In genomic region chr11:16751457-16751982, GRCm38 (mm10) we compare ENCODE assay signal across 8 mouse cellular contexts. TPM values are rescaled to one million over a fixed set of nuclear protein-coding genes. Genes with fewer than 3 reads are reported as not detected.
DNase-seq lines count a peak whose midpoint lies in the region; ATAC-seq and TF ChIP-seq lines count a peak whose summit lies in the region.

No protein-coding gene starts in this region.

- intact Hi-C loops in left cerebral cortex, adult 2 months (cut with DNase I) = loop anchor here (5.0 to 10.0 kb wide), 3 partner anchors 61 to 217 kb away; no protein-coding TSS in a partner anchor
- intact Hi-C loops in left cerebral cortex, postnatal 14 days (cut with DNase I) = loop anchor here (10.0 kb wide), 1 partner anchor 217 kb away; no protein-coding TSS in a partner anchor

- no peak; the same call in 1 of the 2 replicates for ATAC-seq in forebrain, embryonic 15.5 days (replicated peaks)
- ATAC-seq in liver, embryonic 14.5 days (ENCODE audit: insufficient read depth) = no peak
- no peak for ATAC-seq in neural tube, embryonic 14.5 days (ENCODE audit: low read depth)

- no peak for DNase-seq in left cerebral cortex, adult 2 months (ENCODE audit: extremely low spot score in 1 of 2, low spot score in 2 of 2)
- DNase-seq in left cerebral cortex, postnatal 14 days (ENCODE audit: low spot score in 2 of 2) = no peak
- DNase-seq in liver, embryonic 14.5 days (ENCODE audit: low read depth in 3 of 3, low spot score in 3 of 3) = no peak
- no peak for DNase-seq in urinary bladder, postnatal 14 days (ENCODE audit: low spot score)
- DNase-seq in gastrocnemius, postnatal 10 days = no peak
- no peak for DNase-seq in spleen, postnatal 14 days (ENCODE audit: low spot score in 2 of 2)

- 41% methylated on average over 7 of the region's 7 CpGs for WGBS in forebrain, embryonic 15.5 days
- 27% methylated on average over 7 of the region's 7 CpGs for WGBS in liver, embryonic 14.5 days (ENCODE audit: insufficient replicate concordance)
- 42% methylated on average over 7 of the region's 7 CpGs for WGBS in neural tube, embryonic 14.5 days

- peak overlapping the region; percentile 99 for H3K4me2 ChIP-seq in forebrain, embryonic 15.5 days (replicated peaks)
- peak overlapping the region; percentile 54 for H3K4me2 ChIP-seq in liver, embryonic 14.5 days (ENCODE audit: low read depth)
- peak overlapping the region; percentile 99 for H3K4me2 ChIP-seq in neural tube, embryonic 14.5 days (ENCODE audit: low read depth, low read length)

- H3K9ac ChIP-seq in forebrain, embryonic 15.5 days (replicated peaks) = peak overlapping the region; percentile 45; the same call in 1 of the 2 replicates
- no peak overlapping the region for H3K9ac ChIP-seq in liver, embryonic 14.5 days (replicated peaks)
- H3K9ac ChIP-seq in neural tube, embryonic 14.5 days (replicated peaks; ENCODE audit: low read depth, low read length) = no peak overlapping the region

- no peaks in the 10 kb centered on the region for H3K36me3 ChIP-seq in forebrain, embryonic 15.5 days
- H3K36me3 ChIP-seq in liver, embryonic 14.5 days (replicated peaks; ENCODE audit: control insufficient read depth, insufficient read depth, low read depth) = no peaks in the 10 kb centered on the region
- H3K36me3 ChIP-seq in neural tube, embryonic 14.5 days (ENCODE audit: control insufficient read depth, insufficient read depth, low read length) = no peaks in the 10 kb centered on the region

- no peak overlapping the region for H3K27ac ChIP-seq in left cerebral cortex, adult 2 months
- H3K27ac ChIP-seq in forebrain, embryonic 15.5 days (replicated peaks) = no peak overlapping the region
- H3K27ac ChIP-seq in liver, embryonic 14.5 days = no peak overlapping the region
- H3K27ac ChIP-seq in neural tube, embryonic 14.5 days (ENCODE audit: low read depth, low read length) = no peak overlapping the region

- no peak for TF ChIP-seq EP300 in liver, embryonic 14.5 days (IDR thresholded peaks at IDR 0.05; ENCODE audit: low read depth)

- H3K4me3 ChIP-seq in left cerebral cortex, adult 2 months = peak overlapping the region; percentile 54
- peak overlapping the region; percentile 59 for H3K4me3 ChIP-seq in forebrain, embryonic 15.5 days
- no peak overlapping the region for H3K4me3 ChIP-seq in liver, embryonic 14.5 days (ENCODE audit: insufficient read depth in 1 of 2, low read depth in 2 of 2, low read length in 2 of 2)
- peak overlapping the region; percentile 36 for H3K4me3 ChIP-seq in neural tube, embryonic 14.5 days (ENCODE audit: low read depth, low read length)

- peaks cover 19% of the 10 kb centered on the region for H3K4me1 ChIP-seq in forebrain, embryonic 15.5 days
- H3K4me1 ChIP-seq in liver, embryonic 14.5 days (replicated peaks; ENCODE audit: control insufficient read depth in 2 of 2, insufficient read depth in 2 of 2, low read length in 1 of 2) = no peaks in the 10 kb centered on the region
- peaks cover 8% of the 10 kb centered on the region; the same call in 1 of the 2 replicates for H3K4me1 ChIP-seq in neural tube, embryonic 14.5 days (ENCODE audit: control insufficient read depth, insufficient read depth, low read length)

- TF ChIP-seq CTCF in left cerebral cortex, adult 2 months (IDR thresholded peaks at IDR 0.05) = no peak
- no peak for TF ChIP-seq CTCF in liver, embryonic 14.5 days (IDR thresholded peaks at IDR 0.05; ENCODE audit: low read depth)

- H3K9me3 ChIP-seq in forebrain, embryonic 15.5 days = no peaks in the 10 kb centered on the region
- H3K9me3 ChIP-seq in liver, embryonic 14.5 days (ENCODE audit: control insufficient read depth, low read length) = no peaks in the 10 kb centered on the region
- H3K9me3 ChIP-seq in neural tube, embryonic 14.5 days (ENCODE audit: control insufficient read depth, low read length) = no peaks in the 10 kb centered on the region

- peaks cover 42% of the 10 kb centered on the region for H3K27me3 ChIP-seq in forebrain, embryonic 15.5 days
- H3K27me3 ChIP-seq in liver, embryonic 14.5 days (ENCODE audit: control insufficient read depth, insufficient read depth, low read length) = peaks cover 25% of the 10 kb centered on the region
- peaks cover 25% of the 10 kb centered on the region for H3K27me3 ChIP-seq in neural tube, embryonic 14.5 days (ENCODE audit: control insufficient read depth, insufficient read depth, low read length)

RNA-seq across cellular contexts. Expression of gene Egfr, which starts 0.5 kb away (rescaled TPM):
- 10 to 100 TPM; 14.3 to 15.4 TPM for total RNA-seq in left cerebral cortex, adult 2 months (2021)
- total RNA-seq in left cerebral cortex, postnatal 14 days (2021) = 10 to 100 TPM; 14.2 to 15.2 TPM
- polyA plus RNA-seq in forebrain, embryonic 15.5 days (2015; fragmentation: Nextera tagmentation; extraction: Ambion mirVana) = 2.5 and 2.9 TPM in 2 replicates
- polyA plus RNA-seq in liver, embryonic 14.5 days (2012; rRNA removed) = 0.38 and 0.46 TPM in 2 replicates
- 0.53 and 0.86 TPM in 2 replicates for polyA plus RNA-seq in liver, embryonic 14.5 days (2014; fragmentation: Nextera tagmentation; extraction: Ambion mirVana)
- 3.7 and 4.6 TPM in 2 replicates for polyA plus RNA-seq in neural tube, embryonic 14.5 days (2014; fragmentation: Nextera tagmentation; extraction: Ambion mirVana)
- total RNA-seq in gastrocnemius, postnatal 10 days (2021) = 10 to 100 TPM; 24.3 to 25.4 TPM

Comparison
In these comparisons a context has a peak if more than half of its experiments do, and no peak if none do; other contexts are left out.
1. H3K4me3 ChIP-seq: peak in left cerebral cortex, adult 2 months (single experiment), forebrain, embryonic 15.5 days (single experiment) and neural tube, embryonic 14.5 days (single experiment); none in liver, embryonic 14.5 days (0 of 2).
2. Peak in every context shown above with its lines, with median percentiles within 50 percentile points of each other: H3K4me2 ChIP-seq.